Mouse (Mus musculus) cerebellum, adult 11-12 months (tissue): ENCODE results near the gene Krt7.
A peak's percentile ranks its signal among the peaks of the same experiment; 100 is the strongest.

Experiments used
- DNase-seq: peaks from one replicate; pipeline ENCODE4 v3.0.0; 2022

Gene Krt7

DNA sequence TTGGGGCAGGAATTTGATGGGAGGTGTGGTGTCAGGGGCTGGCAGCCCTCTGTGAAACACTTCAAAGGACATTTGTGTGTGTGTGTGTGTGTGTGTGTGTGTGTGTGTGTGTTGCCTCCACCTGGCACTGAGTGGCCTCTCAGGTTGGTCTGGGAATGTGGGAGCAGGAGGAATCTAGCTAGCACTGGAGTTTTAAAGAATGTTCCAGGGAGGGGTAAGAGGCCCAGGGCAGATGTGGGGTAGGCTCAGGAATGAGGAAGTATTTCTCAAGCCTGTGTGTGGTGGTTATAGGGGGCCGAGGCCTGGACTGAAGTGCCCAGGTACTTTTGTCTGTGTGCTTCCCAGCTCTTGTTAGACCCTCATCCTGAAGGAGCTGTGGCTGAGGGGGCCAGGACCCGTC lies at the start of gene Krt7:
Gene Krt7 (plus strand): TSS at position 269 of the 400 bp plus-strand sequence.
- no peak for DNase-seq

DNA sequence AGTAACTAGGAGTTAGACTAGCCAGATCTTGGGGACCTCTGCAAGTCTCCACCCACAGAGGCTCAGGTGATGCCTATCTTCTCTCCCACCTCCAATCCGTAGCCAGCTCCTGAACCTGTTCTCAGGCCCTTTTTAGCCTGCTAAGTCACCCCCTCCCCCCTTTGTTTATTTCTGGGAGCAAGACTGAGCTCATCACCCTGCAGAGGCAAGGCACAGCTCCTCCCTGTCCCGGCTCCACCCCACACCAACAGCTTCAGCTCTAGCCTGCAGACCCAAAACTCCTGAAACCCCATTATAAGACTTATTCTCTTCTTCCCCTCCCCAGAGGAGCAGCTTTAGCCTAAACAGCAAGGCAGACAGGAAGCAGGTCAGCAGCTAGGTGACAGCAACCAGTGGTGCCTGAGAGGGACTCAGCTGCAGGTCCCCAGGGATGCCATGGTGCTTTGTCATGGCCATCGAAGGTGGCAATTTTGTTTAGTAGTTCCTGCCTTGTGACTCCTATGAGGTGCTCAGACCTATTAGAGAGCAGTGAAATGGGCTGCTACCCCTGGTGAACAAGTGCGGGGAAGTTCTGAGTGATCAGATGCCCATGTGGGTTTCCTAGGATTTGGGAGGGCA lies 48.3 kb upstream of the Krt7 start:
- DNase-seq: no peak

DNA sequence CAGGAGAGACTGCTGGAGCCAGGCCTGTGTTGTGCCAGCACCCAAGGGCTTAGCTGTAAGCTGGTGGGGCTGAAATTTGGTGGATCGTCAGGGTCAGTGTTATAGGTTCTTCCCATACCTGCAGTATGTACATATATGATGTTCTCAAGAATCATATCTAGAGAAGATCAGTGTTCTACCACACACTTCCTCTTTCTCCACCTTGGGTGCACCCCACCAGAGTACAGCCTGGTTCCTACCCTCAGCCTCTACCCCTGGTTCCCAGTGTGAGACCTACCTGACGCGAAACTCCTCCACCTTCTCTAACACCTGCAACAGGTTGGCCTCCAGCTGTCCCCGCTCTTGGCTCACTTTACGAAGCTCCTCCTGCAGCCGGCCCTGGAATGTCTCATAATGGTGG lies 46.9 kb upstream of the Krt7 start:
- no peak for DNase-seq

DNA sequence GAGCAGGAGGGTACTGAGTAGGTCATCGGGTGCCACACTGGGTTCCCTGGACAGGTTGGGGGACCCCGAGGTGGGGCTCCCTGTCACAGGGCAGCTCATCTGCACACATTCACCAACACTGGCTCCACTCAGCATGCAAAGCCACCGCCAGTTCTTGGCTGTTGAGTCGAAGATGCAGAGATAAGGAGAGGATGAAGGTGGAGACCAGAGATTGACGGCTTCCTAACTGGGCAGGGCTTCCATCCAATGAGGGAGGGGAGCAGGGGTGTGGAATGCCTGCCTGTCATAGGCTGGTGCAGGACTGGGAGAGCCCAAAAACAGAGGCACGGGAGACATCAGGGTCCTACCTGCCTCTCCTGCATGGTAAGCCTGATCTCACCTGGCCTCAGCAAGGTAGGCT lies 46.4 kb upstream of the Krt7 start:
- DNase-seq: no peak

DNA sequence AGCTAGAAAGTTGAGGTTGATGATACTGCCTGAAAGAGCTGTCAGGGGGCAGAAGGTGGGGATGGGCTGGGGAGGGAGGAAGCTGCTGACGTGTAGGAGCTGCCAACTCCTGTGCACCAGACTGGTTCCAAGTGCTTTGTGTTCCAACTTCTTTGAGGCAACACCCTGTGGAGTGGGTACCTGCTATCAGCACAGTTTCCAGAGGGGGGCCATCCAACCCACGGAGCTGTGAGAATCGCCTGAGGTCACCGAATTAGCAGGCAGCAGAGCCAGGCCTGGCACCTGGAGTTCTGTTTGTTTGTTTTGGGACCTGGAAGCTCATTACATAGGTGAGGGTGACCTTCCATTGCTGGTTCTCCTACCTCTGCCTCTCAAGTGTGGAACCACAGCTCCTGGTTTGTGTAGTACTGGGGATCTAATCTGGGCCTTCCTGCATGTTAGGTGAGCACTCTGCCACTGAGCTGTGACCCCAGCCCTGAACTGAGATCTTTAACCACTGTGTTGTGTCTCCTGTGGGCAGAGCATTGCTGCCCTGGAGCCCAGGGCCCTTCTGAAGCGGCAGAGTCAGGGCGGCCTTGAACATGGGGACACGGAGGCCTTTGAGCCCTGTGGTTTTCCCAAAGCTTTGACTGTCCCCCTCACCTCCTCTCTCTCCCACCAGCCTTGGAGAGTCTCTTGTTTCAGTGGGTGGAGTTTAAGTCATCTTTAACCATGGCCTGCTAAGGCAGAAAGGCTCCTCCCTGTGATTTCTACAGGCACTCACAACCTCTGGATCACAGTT lies 45.8 kb upstream of the Krt7 start:
- no peak for DNase-seq

DNA sequence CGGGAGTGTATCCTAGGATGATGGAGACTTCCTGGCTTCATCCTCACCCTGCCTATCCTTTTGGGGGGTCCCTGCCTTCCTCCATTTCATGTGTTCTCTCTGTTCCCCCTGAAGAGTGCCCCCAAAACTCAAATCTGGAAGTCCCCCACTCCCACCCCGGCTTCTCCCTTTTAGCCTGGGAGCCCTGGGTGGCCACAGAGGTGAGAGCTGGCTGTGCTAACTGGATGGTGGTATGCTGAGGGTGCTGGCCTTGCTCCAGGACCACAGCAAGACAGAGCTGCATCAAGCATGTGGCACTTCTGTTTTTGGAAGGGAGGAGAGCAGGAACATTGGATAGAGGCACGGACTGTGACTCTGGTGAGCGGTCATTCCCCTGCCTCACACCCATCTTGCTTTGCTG lies 45.1 kb upstream of the Krt7 start:
- no peak for DNase-seq

DNA sequence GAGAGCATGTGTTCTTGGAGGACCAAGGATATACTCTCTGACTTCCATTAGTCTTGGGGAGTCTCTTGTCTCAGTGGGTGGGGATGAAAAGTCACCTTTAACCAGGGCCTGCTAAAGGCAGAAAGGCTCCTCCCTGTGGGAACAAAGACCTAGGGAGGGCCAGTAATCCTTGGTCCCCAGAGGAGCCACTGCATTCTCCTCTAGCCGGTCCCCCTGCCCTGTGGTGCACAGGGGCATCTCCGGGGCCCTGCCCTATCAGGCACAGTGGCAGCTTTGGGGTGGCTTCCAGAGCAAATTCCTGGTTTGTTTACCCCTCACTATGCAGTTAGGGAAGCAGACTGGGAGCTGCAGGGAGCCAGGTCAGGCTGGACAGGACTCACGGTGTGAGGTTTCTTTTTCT lies 44.4 kb upstream of the Krt7 start:
- DNase-seq: no peak

DNA sequence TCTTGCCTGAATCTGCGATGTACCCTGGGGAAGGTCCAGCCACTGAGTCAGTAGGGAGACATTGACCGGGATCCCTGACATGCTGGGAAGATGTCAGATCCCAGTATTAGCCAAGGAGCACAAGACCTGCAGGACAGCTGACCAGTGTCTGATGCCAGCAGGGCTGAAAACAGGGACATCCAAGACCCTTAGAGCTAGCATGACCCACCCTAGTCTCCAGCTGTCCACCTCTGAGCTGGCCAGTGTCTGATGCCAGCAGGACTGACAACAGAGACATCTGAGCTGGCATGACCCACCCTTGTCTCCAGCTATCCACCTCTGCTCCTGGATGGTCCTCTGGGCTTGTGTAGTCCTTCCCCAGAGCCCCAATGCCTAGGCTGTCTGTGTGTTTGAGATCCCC lies 43.9 kb upstream of the Krt7 start:
- DNase-seq: no peak

DNA sequence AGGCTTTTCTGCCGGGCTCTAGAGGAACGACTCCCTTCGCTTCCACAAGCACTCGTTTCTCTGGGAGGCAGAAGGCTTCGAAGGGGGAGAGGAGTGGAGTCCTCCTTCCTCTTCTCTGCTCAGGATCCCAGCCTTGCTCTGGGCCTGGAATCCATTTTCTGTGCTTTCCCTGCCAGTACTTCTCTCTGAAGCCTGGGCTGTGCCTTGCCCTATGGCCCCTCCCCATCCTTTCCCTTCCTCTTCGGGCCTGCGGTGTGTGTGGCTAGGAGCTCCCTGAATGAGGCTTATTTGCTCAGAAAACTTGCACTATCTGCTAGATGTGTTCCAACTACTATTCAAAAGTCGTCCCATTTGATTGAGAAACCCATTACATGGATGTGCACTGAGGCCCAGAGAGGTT lies 43.3 kb upstream of the Krt7 start:
- no peak for DNase-seq

DNA sequence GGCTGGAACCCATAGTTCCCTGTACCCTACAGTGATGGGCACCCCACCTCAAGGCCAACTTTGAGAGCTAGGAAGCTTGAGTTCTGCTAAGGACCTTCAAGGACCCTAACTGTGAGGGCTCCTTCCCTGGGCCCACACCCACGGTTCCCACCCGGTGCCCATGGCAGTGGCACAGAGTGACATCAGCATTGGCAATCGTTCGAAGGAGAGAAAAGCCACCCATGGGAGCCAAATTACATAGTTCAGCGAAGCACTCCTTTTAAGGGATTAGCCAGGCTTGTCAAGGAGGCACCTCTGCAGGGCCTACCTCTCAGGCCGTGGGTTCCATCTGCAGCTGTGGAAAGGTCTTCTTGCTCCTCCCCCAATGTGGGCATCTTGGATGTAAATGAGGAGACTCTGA lies 42.8 kb upstream of the Krt7 start:
- DNase-seq: no peak

DNA sequence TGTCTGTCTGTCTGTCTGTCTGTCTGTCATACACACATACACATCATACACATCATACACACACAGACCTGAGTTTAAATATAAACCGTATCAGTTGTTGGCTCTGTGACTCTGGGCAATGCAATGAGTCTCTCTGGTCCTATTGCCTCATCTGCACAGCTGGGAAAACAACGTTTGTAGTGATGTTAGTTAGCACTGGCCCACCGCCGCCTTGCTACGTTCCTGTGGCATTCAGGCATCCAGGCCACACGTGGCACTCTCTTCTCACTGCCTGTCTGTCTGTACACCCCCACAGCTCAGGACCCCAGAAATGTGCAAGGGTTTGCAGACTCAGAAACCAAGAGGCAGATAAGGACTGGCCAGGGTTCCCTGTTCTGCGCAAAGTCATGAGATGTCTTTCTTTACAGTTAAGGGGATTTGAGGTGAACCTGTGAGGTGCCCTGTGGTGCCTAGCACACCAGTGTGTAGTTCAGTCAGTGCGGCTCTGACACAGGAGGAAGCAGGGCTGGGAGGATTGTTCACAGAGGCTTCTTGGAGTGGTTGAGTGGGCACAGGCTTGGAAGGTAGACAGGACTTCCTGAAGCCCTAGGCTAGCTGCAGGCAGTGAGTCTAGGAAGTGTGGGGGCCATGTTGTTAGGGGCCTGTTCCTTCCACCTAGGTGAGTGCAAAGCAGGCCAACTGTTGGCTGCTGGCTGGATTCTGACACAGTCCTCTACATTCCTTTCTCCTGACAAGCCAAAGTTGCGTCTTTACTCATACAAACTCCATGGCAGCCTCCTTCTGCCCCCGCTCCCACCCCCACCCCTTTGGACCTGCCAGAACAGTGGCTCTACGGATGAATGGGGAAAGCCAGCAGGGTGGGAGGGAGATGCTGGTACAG lies 42.1 kb upstream of the Krt7 start:
- no peak for DNase-seq

DNA sequence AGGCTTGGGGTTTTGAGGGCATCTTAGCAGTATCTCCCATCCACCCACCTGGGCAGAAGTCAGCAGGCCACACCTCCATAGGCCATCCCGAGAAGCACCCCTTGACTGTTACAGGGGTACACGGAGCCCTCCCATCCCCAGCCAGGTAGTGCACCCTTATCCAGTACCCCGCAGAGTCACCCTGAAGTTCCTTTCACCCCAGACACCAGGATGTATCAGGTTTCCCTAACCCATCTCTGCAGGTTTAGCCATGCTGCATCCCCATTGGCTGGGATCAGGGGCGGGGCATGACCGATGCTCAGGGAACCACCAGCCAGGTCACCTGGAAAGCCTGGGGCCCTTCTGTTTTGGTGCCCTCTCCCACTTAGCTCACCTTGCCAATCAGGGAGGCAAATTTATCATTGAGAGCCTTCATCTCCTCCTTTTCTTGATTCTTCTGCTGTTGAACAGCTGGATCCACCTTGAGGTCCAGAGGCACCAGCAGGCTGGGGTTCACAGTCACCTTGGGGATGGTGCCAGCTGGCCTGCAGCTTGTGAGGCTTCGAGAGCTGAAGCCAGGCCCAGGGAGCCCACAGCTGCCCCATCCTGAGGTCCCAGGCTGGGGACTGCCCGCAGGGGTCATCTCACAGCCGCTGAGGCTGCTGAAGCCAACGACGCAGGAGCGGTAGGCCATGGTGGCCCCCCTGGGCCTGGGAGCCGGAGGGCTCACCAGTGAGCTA lies 41.3 kb upstream of the Krt7 start:
- no peak for DNase-seq

DNA sequence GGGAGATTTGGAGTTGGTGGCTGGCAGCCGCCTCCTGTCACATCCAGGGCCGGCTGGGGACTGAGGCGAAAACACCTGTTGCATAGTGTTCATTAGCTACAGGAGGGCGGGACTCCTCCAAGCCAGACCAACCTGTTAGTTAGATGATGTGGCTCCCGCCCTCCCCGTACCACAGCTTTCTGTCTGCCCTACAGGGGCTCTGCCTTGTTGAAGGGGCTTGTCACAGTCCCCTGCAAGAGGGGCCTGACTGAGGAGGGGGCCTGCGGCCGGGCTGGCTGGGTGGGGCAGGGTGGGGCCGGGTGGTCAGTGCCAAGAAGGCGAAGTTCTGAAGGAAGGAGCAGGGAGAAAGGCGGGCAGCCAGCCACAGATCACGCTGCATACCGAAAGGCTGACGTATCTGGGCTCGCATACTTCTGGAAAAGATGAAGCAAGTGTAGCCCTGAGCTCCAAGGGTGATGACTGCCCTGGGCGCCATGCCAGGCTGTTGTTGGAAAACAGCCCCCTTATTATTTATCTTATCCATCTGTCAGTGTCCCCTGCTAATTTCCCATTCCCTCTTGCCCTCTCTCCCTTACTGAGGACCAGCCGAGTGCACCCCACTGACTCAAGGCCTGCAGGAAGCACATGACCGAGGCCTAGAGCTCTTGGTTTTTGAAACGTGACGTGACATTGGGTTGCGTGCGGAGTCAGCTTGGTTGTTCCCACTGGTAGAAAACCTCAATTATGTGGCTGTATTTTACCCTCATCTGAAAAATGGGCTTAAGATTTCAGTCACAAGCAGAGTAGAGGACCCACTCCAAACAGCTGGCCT lies 40.5 kb upstream of the Krt7 start, which contains the start of gene Krt80:
Gene Krt80 (minus strand): TSS at position 62 of the 811 bp plus-strand sequence.
- DNase-seq: no peak

DNA sequence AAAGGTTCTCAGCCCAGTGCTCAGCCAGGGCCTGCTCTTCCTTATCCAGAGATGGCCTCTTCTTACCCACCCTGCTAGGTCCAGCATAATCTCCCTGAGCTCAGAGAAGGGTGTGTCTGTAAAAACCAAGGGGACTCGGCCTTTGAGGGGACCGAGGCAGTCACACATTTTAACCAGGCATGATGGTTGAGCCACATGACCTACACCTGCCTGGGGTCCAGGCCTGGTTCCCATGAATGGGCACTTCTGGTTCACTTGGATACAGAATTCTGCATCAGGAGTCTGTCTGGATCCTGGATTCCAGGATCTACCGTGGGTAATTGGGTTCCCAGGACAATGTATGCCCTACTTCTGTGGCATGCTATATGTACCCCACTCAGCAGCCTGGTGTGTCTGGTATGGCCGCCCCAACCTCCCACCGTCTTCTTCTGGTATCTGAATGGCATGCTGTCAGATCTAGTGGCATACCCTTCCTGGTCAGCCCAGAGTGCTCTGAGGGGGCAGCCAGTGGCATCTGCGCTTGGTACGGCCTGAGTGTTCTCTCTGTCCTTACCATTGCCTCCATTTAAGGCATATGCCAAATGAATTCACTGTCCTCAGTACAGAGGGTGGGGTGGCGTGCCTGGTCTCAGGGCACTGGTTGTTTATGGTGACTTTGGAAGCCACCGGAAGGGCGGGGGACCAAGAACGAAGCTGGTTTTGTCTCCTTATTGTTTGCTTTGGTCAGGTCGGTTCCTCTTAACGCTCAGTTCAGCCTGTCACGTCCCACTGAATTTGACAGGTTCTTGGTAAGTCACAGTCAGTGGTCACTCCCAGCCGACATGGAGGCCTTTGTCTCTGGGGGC lies 39.5 kb upstream of the Krt7 start:
- no peak for DNase-seq

DNA sequence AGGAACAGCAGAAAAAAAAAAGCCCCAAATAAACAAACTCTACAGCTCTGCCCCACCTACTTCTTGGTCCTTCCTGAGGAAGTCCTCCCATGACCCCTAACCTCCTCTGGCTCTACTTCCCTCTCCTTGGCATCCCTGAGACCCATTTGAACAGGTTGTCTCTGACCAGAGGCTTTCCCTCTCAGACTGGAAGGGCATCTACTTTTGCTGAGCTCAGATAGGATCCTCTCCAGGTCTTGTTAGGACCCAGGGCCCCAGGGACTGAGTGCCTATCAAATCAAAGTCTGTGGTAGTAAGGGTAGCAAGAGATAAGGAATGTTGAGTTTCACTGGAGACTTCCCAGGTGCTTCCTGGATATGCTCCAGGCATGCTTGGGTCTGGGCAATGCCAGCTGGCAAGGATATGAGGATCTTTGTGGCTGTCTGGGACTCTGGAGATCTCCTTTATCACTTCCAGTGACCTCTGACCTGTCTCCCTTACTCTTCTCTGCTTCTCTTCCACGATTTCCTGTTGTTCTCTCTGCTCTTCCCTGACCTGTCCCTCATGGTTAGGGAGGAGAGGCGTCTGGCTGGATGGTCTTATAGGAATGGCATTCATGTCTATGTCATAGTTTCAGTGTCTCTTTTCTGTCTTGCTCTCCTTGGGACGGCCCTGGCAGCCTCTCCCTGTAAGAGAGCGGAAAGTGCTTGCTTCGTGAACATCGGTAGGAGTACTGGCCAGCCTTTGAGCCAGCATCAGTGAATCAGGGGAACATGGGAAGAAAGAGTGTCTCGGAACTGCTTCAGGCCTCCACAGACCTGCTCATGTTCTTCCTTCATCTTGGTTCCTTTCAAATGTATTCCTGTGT lies 38.5 kb upstream of the Krt7 start:
- no peak for DNase-seq

DNA sequence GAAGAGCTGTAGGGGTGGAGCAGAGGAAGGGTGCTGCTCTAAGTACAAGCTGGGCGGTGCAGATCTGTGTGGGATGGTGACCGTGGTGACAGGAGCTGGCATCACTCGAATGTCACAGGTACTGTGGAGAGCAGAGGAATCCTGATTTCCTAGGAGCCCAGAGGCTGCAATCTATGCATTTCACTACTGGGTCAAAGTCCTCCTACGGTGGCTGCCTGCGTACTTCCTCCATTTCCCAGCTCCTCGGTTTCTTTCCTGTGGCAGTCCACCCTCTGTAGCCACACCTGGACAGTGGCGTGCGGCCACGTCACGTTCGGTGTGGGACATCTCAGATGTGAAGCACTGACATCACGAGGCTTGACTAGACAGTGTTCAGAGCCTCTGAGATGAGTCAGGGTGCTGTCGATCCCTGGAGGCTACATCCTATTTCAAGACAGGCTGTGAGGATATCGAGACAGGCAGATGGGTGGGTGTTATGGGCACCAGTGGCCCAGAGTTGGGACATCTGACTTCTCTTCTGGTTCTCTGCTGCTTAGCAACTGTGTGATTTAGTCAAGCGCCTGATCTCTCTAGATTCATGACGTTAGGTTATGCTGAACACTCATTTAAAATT lies 37.5 kb upstream of the Krt7 start:
- DNase-seq: no peak

DNA sequence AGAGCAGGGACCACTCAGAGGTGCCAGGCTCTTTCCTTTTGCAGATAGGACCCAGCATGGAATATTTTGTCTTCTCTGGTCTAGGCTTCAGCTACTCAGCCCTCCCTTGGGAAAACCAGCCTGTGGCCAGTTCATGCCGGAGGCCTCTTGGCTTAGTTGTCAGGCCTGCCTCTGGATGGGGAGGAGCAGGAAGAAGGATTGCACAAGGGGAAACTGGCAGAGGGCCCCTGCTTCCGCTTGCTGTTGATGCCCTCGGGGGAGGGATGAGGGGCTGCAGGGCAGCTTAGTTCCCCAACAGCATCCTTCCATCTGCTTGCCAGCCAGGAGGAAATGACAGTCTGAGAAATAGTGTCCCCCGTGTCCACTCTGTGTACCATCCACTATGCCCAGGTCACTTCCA lies 36.0 kb upstream of the Krt7 start:
- no peak for DNase-seq

DNA sequence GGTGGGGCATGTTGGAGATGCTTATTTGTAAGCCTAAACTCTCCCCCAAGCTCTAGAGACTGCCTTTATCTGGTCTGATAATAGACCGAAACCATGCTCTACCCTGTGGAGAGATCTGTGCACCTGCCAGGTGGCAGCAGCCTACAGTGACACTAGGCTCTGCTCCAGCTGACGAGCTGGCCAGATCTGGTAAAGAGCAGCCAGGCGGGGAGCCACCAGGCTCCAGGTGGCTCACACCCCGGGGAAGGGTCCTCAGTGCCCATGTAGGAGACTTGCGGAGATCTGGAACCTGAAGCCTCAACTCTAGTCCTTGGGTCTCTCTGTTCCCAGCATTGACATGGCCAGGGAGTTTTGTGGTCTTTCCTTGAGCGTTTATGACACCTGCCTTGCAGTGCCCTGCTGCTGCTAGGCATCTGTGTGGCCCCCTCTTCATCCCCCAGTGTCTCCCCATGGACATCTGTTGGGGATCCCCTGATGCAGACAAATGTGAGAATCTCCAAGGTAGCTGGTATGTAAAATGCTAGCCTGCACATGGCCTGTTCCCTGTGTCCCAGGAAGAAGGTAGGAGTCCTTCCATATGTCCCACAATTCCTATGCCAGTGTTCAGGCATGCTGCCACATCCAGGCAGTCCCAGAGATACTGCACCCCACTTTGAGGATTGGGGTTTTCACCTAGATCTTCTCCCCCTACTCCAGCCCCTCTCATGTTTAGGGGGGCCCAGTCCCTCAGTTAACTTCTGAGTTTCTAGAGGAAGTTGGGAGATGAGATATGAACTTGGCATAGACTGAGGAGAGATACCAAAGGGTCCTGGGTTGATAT lies 34.7 kb upstream of the Krt7 start:
- DNase-seq: peak; percentile 77

DNA sequence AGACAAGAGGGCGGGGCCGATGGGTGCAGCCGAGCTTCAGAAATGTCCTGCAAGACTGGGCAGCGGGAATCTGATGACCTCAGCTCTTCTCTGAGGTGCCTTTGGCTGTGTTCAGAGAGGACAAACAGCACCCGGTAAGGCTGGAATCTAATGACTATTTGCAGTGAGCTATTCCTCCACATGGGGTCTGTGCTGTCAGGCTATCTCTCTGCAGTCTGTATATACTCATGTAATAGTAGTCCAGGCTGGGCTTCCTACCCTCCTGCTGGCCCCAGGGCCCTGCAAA lies 34.1 kb upstream of the Krt7 start:
- no peak for DNase-seq
